Mouse (Mus musculus): ENCODE results near the gene Olfr24.
"Not testable (repeated sequence)": the region's sequence is repeated elsewhere in the genome, so short reads cannot be mapped to it uniquely, and the experiment has no call there.

Gene Olfr24

GRCm38 (mm10) chr9:18763896-18764295, at the start of gene Olfr24:
Olfr24 (minus strand) TSS chr9:18763996.
- H3K9me3 ChIP-seq (ENCODE audit: low read length) = no peaks in the 10 kb centered on the region
- H3K36me3 ChIP-seq (ENCODE audit: insufficient read depth, low read length) = no peaks in the 10 kb centered on the region
- H3K4me3 ChIP-seq (replicated peaks; ENCODE audit: low read length) = no peak within 1 kb of the TSS
- TF ChIP-seq POU5F1 (IDR thresholded peaks at IDR 0.05; ENCODE audit: borderline replicate concordance, low read length) (no peak), NANOG (IDR thresholded peaks at IDR 0.05; ENCODE audit: borderline replicate concordance, low read length) (no peak), CTCF (conservative IDR thresholded peaks at IDR 0.05; ENCODE audit: low read length) (no peak)
- no peaks in the 10 kb centered on the region for H3K4me1 ChIP-seq (replicated peaks; ENCODE audit: low read depth, low read length)
- no peaks in the 10 kb centered on the region for H3K27me3 ChIP-seq (ENCODE audit: insufficient read depth, low read length)

DNA sequence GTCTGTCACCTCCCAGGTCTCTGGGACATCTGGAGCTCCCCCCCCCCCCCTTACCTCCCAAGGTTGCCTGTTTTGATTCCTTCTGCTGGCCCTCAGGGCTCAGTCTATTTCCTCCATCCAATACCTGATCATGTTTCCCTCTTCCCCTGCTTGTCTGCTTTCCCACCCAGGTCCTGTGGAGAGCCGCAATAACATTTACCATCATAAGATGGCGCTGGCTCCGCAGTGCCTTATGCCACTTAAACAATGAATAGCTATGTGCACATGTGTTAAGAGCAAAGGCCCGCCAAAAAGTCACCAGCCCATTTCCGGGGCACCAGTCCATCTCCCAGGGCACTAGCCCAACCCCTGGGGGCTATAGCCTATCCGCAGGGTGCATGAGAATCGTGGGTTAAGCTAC, 21.5 kb upstream of the Olfr24 start:
- TF ChIP-seq NANOG (IDR thresholded peaks at IDR 0.05; ENCODE audit: borderline replicate concordance, low read length) (no peak), POU5F1 (IDR thresholded peaks at IDR 0.05; ENCODE audit: borderline replicate concordance, low read length) (no peak), CTCF (conservative IDR thresholded peaks at IDR 0.05; ENCODE audit: low read length) (peak; percentile 44)
- Histone ChIP-seq H3K36me3 (ENCODE audit: insufficient read depth, low read length) (no peaks in the 10 kb centered on the region), H3K9me3 (ENCODE audit: low read length) (0 out of 2 replicates have a peak, but pooled peaks cover 4% of the 10 kb centered on the region), H3K4me3 (replicated peaks; ENCODE audit: low read length) (no peak overlapping the region), H3K4me1 (replicated peaks; ENCODE audit: low read depth, low read length) (peaks cover 10% of the 10 kb centered on the region), H3K27me3 (ENCODE audit: insufficient read depth, low read length) (peaks cover 8% of the 10 kb centered on the region; the same call in 1 of the 2 replicates)

GRCm38 (mm10) chr9:18779476-18779875, 15.7 kb upstream of the Olfr24 start:
- TF ChIP-seq NANOG (IDR thresholded peaks at IDR 0.05; ENCODE audit: borderline replicate concordance, low read length) (no peak), CTCF (conservative IDR thresholded peaks at IDR 0.05; ENCODE audit: low read length) (no peak), POU5F1 (IDR thresholded peaks at IDR 0.05; ENCODE audit: borderline replicate concordance, low read length) (no peak)
- Histone ChIP-seq H3K36me3 (ENCODE audit: insufficient read depth, low read length) (no peaks in the 10 kb centered on the region), H3K4me1 (replicated peaks; ENCODE audit: low read depth, low read length) (peaks cover 8% of the 10 kb centered on the region; the same call in 1 of the 2 replicates), H3K27me3 (ENCODE audit: insufficient read depth, low read length) (peaks cover 20% of the 10 kb centered on the region), H3K9me3 (ENCODE audit: low read length) (0 out of 2 replicates have a peak, but pooled peaks cover 4% of the 10 kb centered on the region), H3K4me3 (replicated peaks; ENCODE audit: low read length) (peak overlapping the region; percentile 76)

- Histone ChIP-seq H3K4me3 (replicated peaks; ENCODE audit: low read length) (peak overlapping the region; percentile 76), H3K9me3 (ENCODE audit: low read length) (0 out of 2 replicates have a peak, but pooled peaks cover 4% of the 10 kb centered on the region), H3K27me3 (ENCODE audit: insufficient read depth, low read length) (peaks cover 20% of the 10 kb centered on the region), H3K4me1 (replicated peaks; ENCODE audit: low read depth, low read length) (peaks cover 8% of the 10 kb centered on the region; the same call in 1 of the 2 replicates), H3K36me3 (ENCODE audit: insufficient read depth, low read length) (no peaks in the 10 kb centered on the region)
- no peak for TF ChIP-seq CTCF (conservative IDR thresholded peaks at IDR 0.05; ENCODE audit: low read length)
- TF ChIP-seq NANOG (IDR thresholded peaks at IDR 0.05; ENCODE audit: borderline replicate concordance, low read length) = no peak
- TF ChIP-seq POU5F1 (IDR thresholded peaks at IDR 0.05; ENCODE audit: borderline replicate concordance, low read length) = no peak
Observed at GRCm38 (mm10) chr9:18778981-18779380, 15.2 kb upstream of the Olfr24 start.

DNA sequence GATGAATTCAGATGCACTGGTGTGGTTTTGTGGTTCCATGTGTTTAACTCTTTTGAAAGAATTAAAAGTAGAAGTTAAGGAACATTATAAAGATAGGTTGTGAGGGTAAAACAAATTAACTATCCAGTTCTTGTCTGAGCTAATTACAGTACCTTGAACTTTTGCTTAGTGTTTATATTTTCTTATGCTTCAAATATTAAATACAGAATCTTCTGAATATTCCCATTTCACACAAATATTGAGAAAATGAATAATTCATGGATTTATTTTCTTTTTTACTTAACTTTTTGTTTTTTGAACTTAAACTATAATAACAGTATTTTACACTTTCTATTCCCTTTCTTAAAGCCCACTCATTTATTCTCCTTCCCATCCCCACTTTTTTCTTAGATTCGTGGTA, 8.2 kb downstream of the Olfr24 start:
- H3K9me3 ChIP-seq (ENCODE audit: low read length) = no peaks in the 10 kb centered on the region
- no peaks in the 10 kb centered on the region for H3K27me3 ChIP-seq (ENCODE audit: insufficient read depth, low read length)
- no peaks in the 10 kb centered on the region for H3K4me1 ChIP-seq (replicated peaks; ENCODE audit: low read depth, low read length)
- TF ChIP-seq CTCF (conservative IDR thresholded peaks at IDR 0.05; ENCODE audit: low read length) (no peak), POU5F1 (IDR thresholded peaks at IDR 0.05; ENCODE audit: borderline replicate concordance, low read length) (no peak), NANOG (IDR thresholded peaks at IDR 0.05; ENCODE audit: borderline replicate concordance, low read length) (no peak)
- H3K36me3 ChIP-seq (ENCODE audit: insufficient read depth, low read length) = no peaks in the 10 kb centered on the region
- no peak overlapping the region for H3K4me3 ChIP-seq (replicated peaks; ENCODE audit: low read length)

DNA sequence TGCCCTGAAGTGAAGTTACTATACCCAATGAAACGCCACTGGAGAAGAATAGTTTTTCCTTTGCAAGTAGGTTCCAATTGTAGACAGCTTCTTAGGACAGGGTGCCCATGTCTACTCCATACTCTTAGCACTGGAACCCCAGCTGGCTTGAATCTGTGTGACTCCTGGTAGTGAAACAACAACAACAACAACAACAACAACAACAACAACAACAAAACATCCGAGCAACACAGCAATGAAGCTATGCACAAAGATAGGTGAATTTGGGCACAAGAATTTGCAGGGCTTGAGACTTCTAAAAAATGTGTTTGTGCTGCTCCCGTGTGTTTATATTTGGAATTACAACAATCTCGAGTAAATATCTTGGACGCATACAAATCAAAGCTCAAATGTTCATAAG, 19.2 kb downstream of the Olfr24 start:
- Histone ChIP-seq H3K4me3 (replicated peaks; ENCODE audit: low read length) (no peak overlapping the region), H3K9me3 (ENCODE audit: low read length) (no peaks in the 10 kb centered on the region), H3K36me3 (ENCODE audit: insufficient read depth, low read length) (no peaks in the 10 kb centered on the region), H3K27me3 (ENCODE audit: insufficient read depth, low read length) (no peaks in the 10 kb centered on the region), H3K4me1 (replicated peaks; ENCODE audit: low read depth, low read length) (peaks cover 11% of the 10 kb centered on the region)
- no peak for TF ChIP-seq NANOG (IDR thresholded peaks at IDR 0.05; ENCODE audit: borderline replicate concordance, low read length)
- no peak for TF ChIP-seq POU5F1 (IDR thresholded peaks at IDR 0.05; ENCODE audit: borderline replicate concordance, low read length)
- peak; percentile 60 for TF ChIP-seq CTCF (conservative IDR thresholded peaks at IDR 0.05; ENCODE audit: low read length)

- peaks cover 26% of the 10 kb centered on the region for H3K36me3 ChIP-seq (ENCODE audit: insufficient read depth, low read length)
- H3K9me3 ChIP-seq (ENCODE audit: low read length) = peaks cover 67% of the 10 kb centered on the region
- not testable (repeated sequence) for H3K4me3 ChIP-seq (replicated peaks; ENCODE audit: low read length); H3K4me1 ChIP-seq (replicated peaks; ENCODE audit: low read depth, low read length); H3K27me3 ChIP-seq (ENCODE audit: insufficient read depth, low read length)
- TF ChIP-seq POU5F1 (IDR thresholded peaks at IDR 0.05; ENCODE audit: borderline replicate concordance, low read length) (peak; percentile 75; the same call in 1 of the 2 replicates), NANOG (IDR thresholded peaks at IDR 0.05; ENCODE audit: borderline replicate concordance, low read length) (peak; percentile 44; the same call in 1 of the 2 replicates), CTCF (conservative IDR thresholded peaks at IDR 0.05; ENCODE audit: low read length) (0 out of 2 replicates have a peak, but pooled peaks have one; percentile 5)
Observed at GRCm38 (mm10) chr9:18734177-18734576, 29.6 kb downstream of the Olfr24 start.

GRCm38 (mm10) chr9:18722712-18723099, 41.1 kb downstream of the Olfr24 start:
- TF ChIP-seq POU5F1 (IDR thresholded peaks at IDR 0.05; ENCODE audit: borderline replicate concordance, low read length) (no peak), CTCF (conservative IDR thresholded peaks at IDR 0.05; ENCODE audit: low read length) (no peak), NANOG (IDR thresholded peaks at IDR 0.05; ENCODE audit: borderline replicate concordance, low read length) (peak; percentile 85)
- Histone ChIP-seq H3K36me3 (ENCODE audit: insufficient read depth, low read length) (no peaks in the 10 kb centered on the region), H3K4me3 (replicated peaks; ENCODE audit: low read length) (no peak overlapping the region), H3K4me1 (replicated peaks; ENCODE audit: low read depth, low read length) (peaks cover 55% of the 10 kb centered on the region), H3K27me3 (ENCODE audit: insufficient read depth, low read length) (no peaks in the 10 kb centered on the region), H3K9me3 (ENCODE audit: low read length) (no peaks in the 10 kb centered on the region)

Measured in E14TG2a.4 (cell line).